Mouse (Mus musculus) MEL (cell line): ENCODE measurements around the gene Slc10a6. TPM values are rescaled to one million over a fixed set of nuclear protein-coding genes. Genes with fewer than 3 reads are reported as not detected.

Experiments
- DNase-seq: peaks from one replicate; pipeline ENCODE4 v3.0.0; 2011; ENCODE audit warnings: low read depth, low spot score
- H3K27ac ChIP-seq: 2 replicates; pipeline ENCODE4 v1.5.1; 2012; ENCODE audit warnings: low read depth, mild to moderate bottlenecking, control low read depth, low read length, moderate library complexity; ENCODE audit not compliant: control insufficient read depth
- H3K27me3 ChIP-seq, 2 experiments: fragments of 150-350 bp in 1 of 2; sonication (generic) in 1 of 2; 2 replicates each; pipeline ENCODE4 v1.6.1; 2012; ENCODE audit warnings: low read length in 2 of 2, mild to moderate bottlenecking in 2 of 2, improper control_type of control experiment in 1 of 2, moderate library complexity in 1 of 2; ENCODE audit not compliant: insufficient read depth in 2 of 2, control insufficient read depth in 1 of 2
- H3K36me3 ChIP-seq, 2 experiments: 2 replicates each; pipeline ENCODE4 v1.6.1; 2012 to 2014; ENCODE audit warnings: low read length in 2 of 2, improper control_type of control experiment in 1 of 2, inconsistent platforms in 1 of 2, mild to moderate bottlenecking in 1 of 2; ENCODE audit not compliant: insufficient read depth in 2 of 2, control insufficient read depth in 1 of 2
- H3K4me1 ChIP-seq, 2 experiments: fragments of 150-350 bp in 1 of 2; sonication (generic) in 1 of 2; 2 replicates each; pipeline ENCODE4 v1.6.1; 2012; ENCODE audit warnings: low read length in 2 of 2, improper control_type of control experiment in 1 of 2, mild to moderate bottlenecking in 1 of 2; ENCODE audit not compliant: insufficient read depth in 2 of 2, control insufficient read depth in 1 of 2
- H3K4me3 ChIP-seq, 2 experiments: fragments of 150-350 bp in 1 of 2; sonication (generic) in 1 of 2; 2 replicates each; pipeline ENCODE4 v1.5.1; 2012; ENCODE audit warnings: low read depth in 2 of 2, low read length in 2 of 2, mild to moderate bottlenecking in 2 of 2, moderate library complexity in 2 of 2, control low read depth in 1 of 2, improper control_type of control experiment in 1 of 2; ENCODE audit not compliant: control insufficient read depth in 1 of 2, insufficient read depth in 1 of 2
- H3K79me2 ChIP-seq: 2 replicates; pipeline ENCODE4 v1.6.1; 2012; ENCODE audit warnings: mild to moderate bottlenecking, low read length, moderate library complexity; ENCODE audit not compliant: control insufficient read depth, poor library complexity, insufficient read depth
- H3K9ac ChIP-seq: 2 replicates; pipeline ENCODE4 v1.6.1; 2012; ENCODE audit warnings: low read depth, mild to moderate bottlenecking, control low read depth, low read length, moderate library complexity; ENCODE audit not compliant: control insufficient read depth, poor library complexity, severe bottlenecking
- H3K9me3 ChIP-seq: fragments of 150-350 bp; sonication (generic); replicated peaks from 2 replicates; pipeline ENCODE4 v1.6.1; 2012; ENCODE audit warnings: mild to moderate bottlenecking, low read length, improper control_type of control experiment, moderate library complexity; ENCODE audit not compliant: insufficient read depth
- CHD1 ChIP-seq: IDR thresholded peaks from 2 replicates; pipeline ENCODE4 v1.6.1; 2012; ENCODE audit warnings: low read depth, mild to moderate bottlenecking, inconsistent platforms, low read length, improper control_type of control experiment
- E2F4 ChIP-seq: IDR thresholded peaks from 2 replicates; pipeline ENCODE4 v1.6.1; 2011; ENCODE audit warnings: low read depth, low read length, improper control_type of control experiment, borderline replicate concordance
- ELF1 ChIP-seq: IDR thresholded peaks from 2 replicates; pipeline ENCODE4 v1.6.1; 2014; ENCODE audit warnings: low read depth, mild to moderate bottlenecking, inconsistent platforms, low read length, improper control_type of control experiment, moderate library complexity
- ETS1 ChIP-seq: IDR thresholded peaks from 2 replicates; pipeline ENCODE4 v1.6.1; 2012; ENCODE audit warnings: low read depth, mild to moderate bottlenecking, inconsistent platforms, low read length, improper control_type of control experiment, moderate library complexity
- GATA1 ChIP-seq: IDR thresholded peaks from 2 replicates; pipeline ENCODE4 v1.6.1; 2011; ENCODE audit warnings: low read depth, low read length, improper control_type of control experiment
- HCFC1 ChIP-seq: IDR thresholded peaks from 2 replicates; pipeline ENCODE4 v1.6.1; 2012; ENCODE audit warnings: low read depth, mild to moderate bottlenecking, inconsistent platforms, low read length, improper control_type of control experiment, moderate library complexity
- JUND ChIP-seq: IDR thresholded peaks from 2 replicates; pipeline ENCODE4 v1.6.1; 2011; ENCODE audit warnings: low read depth, mild to moderate bottlenecking, improper control_type of control experiment, low read length
- MAFK ChIP-seq: IDR thresholded peaks from 2 replicates; pipeline ENCODE4 v1.6.1; 2011; ENCODE audit warnings: low read depth, mild to moderate bottlenecking, low read length, improper control_type of control experiment, borderline replicate concordance
- MAX ChIP-seq: IDR thresholded peaks from 2 replicates; pipeline ENCODE4 v1.6.1; 2011; ENCODE audit warnings: low read length, improper control_type of control experiment
- MYB ChIP-seq: IDR thresholded peaks from 2 replicates; pipeline ENCODE4 v1.6.1; 2011; ENCODE audit warnings: mild to moderate bottlenecking, low read depth, low read length, improper control_type of control experiment
- NRF1 ChIP-seq: IDR thresholded peaks from 2 replicates; pipeline ENCODE4 v1.6.1; 2014; ENCODE audit warnings: low read depth, mild to moderate bottlenecking, inconsistent platforms, low read length, improper control_type of control experiment, moderate library complexity; ENCODE audit not compliant: poor library complexity, insufficient read depth, severe bottlenecking
- POLR2A ChIP-seq, 2 experiments: IDR thresholded peaks; 2 replicates each; pipeline ENCODE4 v1.6.1; 2011 to 2012; ENCODE audit warnings: low read length in 2 of 2, mild to moderate bottlenecking in 2 of 2, control low read depth in 1 of 2, improper control_type of control experiment in 1 of 2, low read depth in 1 of 2, moderate library complexity in 1 of 2; ENCODE audit not compliant: control insufficient read depth in 1 of 2, insufficient read depth in 1 of 2, poor library complexity in 1 of 2
- POLR2AphosphoS2 ChIP-seq: IDR thresholded peaks from 2 replicates; pipeline ENCODE4 v1.6.1; 2011; ENCODE audit warnings: low read length, improper control_type of control experiment
- POLR2AphosphoS5 ChIP-seq: IDR thresholded peaks from 2 replicates; pipeline ENCODE4 v1.6.1; 2012; ENCODE audit warnings: low read depth, borderline replicate concordance, mild to moderate bottlenecking, inconsistent platforms, low read length, moderate library complexity, mixed read lengths
- RCOR1 ChIP-seq: IDR thresholded peaks from 2 replicates; pipeline ENCODE4 v1.6.1; 2012; ENCODE audit warnings: low read depth, mild to moderate bottlenecking, inconsistent platforms, low read length, improper control_type of control experiment
- TAL1 ChIP-seq: IDR thresholded peaks from 2 replicates; pipeline ENCODE4 v1.6.1; 2012; ENCODE audit warnings: mild to moderate bottlenecking, inconsistent platforms, low read length, moderate library complexity, mixed read lengths
- USF1 ChIP-seq: IDR thresholded peaks from 2 replicates; pipeline ENCODE4 v1.6.1; 2014; ENCODE audit warnings: low read depth, mild to moderate bottlenecking, inconsistent platforms, low read length, improper control_type of control experiment, moderate library complexity
- USF2 ChIP-seq, 2 experiments: IDR thresholded peaks; 2 replicates each; pipeline ENCODE4 v1.6.1; 2011 to 2012; ENCODE audit warnings: improper control_type of control experiment in 2 of 2, low read length in 2 of 2, borderline replicate concordance in 1 of 2, inconsistent platforms in 1 of 2, low read depth in 1 of 2, mild to moderate bottlenecking in 1 of 2; ENCODE audit not compliant: insufficient read depth in 1 of 2
- ZMIZ1 ChIP-seq: IDR thresholded peaks from 2 replicates; pipeline ENCODE4 v1.6.1; 2012; ENCODE audit warnings: low read depth, mild to moderate bottlenecking, inconsistent platforms, low read length, improper control_type of control experiment, moderate library complexity
- ZNF384 ChIP-seq: IDR thresholded peaks from 2 replicates; pipeline ENCODE4 v1.6.1; 2012; ENCODE audit warnings: low read depth, mild to moderate bottlenecking, inconsistent platforms, low read length, improper control_type of control experiment
- polyA plus RNA-seq, 2 experiments: library from polyadenylated mRNA; stranded (reverse) in 1 of 2; unstranded in 1 of 2; fragments of >175 nt in 1 of 2; fragments of >200 nt in 1 of 2; gene quantifications; 2 replicates each; pipeline versions ENCODE4 v1.2.1 to v1.2.4; 2012; ENCODE audit warnings: low replicate concordance in 2 of 2, low read depth in 1 of 2; ENCODE audit not compliant: insufficient read length in 2 of 2, insufficient read depth in 1 of 2, missing spikeins in 1 of 2
- total RNA-seq: library from RNA; depleted of rRNA; stranded (reverse); fragments of 300-350 nt; gene quantifications from 2 replicates; pipeline ENCODE4 v1.2.3, GENCODE M21; 2012

Gene Slc10a6
- total and polyA plus RNA-seq, 3 experiments, result not detected

- Histone ChIP-seq H3K9me3 (no peaks in the 10 kb centered on the region), H3K27me3 (peaks cover 0 to 1% of the 10 kb centered on the region in 2 experiments; a peak in 1 of 4 replicates), H3K4me3 (no peak overlapping the region), H3K79me2 (no peaks in the 10 kb centered on the region), H3K36me3 (no peaks in the 10 kb centered on the region), H3K4me1 (no peaks in the 10 kb centered on the region), H3K9ac (no peak overlapping the region), H3K27ac (no peak overlapping the region)
- TF ChIP-seq ZNF384 (no peak), RCOR1 (no peak), NRF1 (no peak), HCFC1 (no peak), GATA1 (no peak), E2F4 (no peak)
- no peak for DNase-seq
Measured at GRCm38 (mm10) chr5:103603115-103603893, 25.9 kb downstream of the Slc10a6 start.

DNA sequence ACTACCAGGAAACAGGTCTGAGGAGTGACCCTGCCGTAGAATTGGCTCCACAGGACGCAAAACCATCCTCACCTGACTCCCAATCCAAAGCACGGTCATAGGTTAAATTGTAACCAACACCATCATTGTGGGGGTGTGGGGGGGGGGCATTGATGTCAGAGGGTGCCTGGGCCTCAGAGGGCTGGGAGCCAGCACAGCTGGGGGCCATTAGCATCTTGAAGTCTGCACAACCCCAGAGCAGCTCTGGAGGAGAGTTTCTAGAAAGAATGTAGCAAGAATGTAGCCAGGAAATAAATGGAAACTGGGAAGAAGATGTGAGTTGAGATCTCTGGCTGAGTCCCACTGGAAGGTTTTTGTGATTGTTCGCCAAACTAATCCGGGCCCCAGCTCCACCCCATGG, 30.3 kb downstream of the Slc10a6 start:
- no peak overlapping the region for H3K4me3 ChIP-seq
- H3K9me3 ChIP-seq, result no peaks in the 10 kb centered on the region
- H3K27ac ChIP-seq, result no peak overlapping the region
- no peaks in the 10 kb centered on the region for H3K36me3 ChIP-seq
- H3K79me2 ChIP-seq, result no peaks in the 10 kb centered on the region
- no peaks in the 10 kb centered on the region for H3K27me3 ChIP-seq
- no peak for DNase-seq
- no peak overlapping the region for H3K9ac ChIP-seq
- H3K4me1 ChIP-seq, result no peaks in the 10 kb centered on the region
- TF ChIP-seq USF1, result no peak
- no peak for TF ChIP-seq USF2 (IDR thresholded peaks at IDR 0.05; ENCODE audit: borderline replicate concordance in 1 of 2, insufficient read depth in 1 of 2, low read depth in 1 of 2, low read length in 2 of 2)
- TF ChIP-seq ELF1, result no peak
- no peak for TF ChIP-seq MAFK
- TF ChIP-seq POLR2A (IDR thresholded peaks at IDR 0.05; ENCODE audit: control insufficient read depth in 1 of 2, insufficient read depth in 1 of 2, low read depth in 1 of 2, low read length in 2 of 2, poor library complexity in 1 of 2), result no peak
- TF ChIP-seq JUND, result no peak
- no peak for TF ChIP-seq MAX
- no peak for TF ChIP-seq MYB
- no peak for TF ChIP-seq POLR2AphosphoS5
- TF ChIP-seq ETS1, result no peak
- no peak for TF ChIP-seq POLR2AphosphoS2
- no peak for TF ChIP-seq CHD1
- no peak for TF ChIP-seq ZMIZ1
- no peak for TF ChIP-seq TAL1
